Mouse (Mus musculus): ENCODE results near the gene Ebf1. TPM values are rescaled to one million over a fixed set of nuclear protein-coding genes. Genes with fewer than 3 reads are reported as not detected.

Ebf1 gene
- total RNA-seq, 2 experiments from 2014 or later: 2.6 to 3.1 TPM

DNA sequence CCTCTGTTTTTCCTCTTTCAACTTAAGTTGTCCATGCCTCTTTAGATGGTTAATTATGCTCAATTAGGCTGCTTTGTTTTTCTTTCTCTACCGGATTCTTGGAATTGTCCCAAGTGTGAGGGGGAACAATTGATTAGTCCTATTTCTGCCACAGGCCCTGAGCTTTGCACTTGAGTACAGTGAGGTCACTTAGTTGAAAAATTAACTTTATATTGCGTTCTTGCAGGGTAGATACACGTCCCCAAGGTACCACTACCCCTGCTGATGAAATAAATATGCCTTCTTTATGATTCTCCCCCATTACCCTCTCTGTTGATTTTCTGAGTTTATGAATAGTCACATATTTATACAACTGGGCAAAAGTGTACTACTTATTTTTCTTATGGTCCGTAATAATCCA lies 351.9 kb downstream of the Ebf1 start:
- DNase-seq: no peak

DNA sequence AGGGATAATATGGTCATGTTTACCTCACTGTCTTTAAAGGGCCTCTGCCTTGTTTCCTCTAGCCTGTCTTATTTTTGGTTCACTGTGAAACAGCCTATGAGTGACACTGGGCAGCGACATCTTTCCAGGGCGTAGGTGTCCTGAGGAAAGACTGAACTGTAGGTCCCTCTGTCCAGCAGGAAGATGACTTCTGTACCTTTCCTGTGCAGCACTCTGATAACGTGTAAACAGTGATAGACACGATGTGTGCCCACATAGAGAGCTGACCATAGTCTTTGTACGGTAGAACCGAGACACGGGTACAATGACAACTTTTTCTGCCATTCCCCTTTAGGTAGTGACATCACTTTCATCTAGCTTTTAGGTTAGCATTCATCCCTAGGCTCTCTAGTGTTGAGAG lies 357.2 kb downstream of the Ebf1 start:
- no peak for DNase-seq

DNA sequence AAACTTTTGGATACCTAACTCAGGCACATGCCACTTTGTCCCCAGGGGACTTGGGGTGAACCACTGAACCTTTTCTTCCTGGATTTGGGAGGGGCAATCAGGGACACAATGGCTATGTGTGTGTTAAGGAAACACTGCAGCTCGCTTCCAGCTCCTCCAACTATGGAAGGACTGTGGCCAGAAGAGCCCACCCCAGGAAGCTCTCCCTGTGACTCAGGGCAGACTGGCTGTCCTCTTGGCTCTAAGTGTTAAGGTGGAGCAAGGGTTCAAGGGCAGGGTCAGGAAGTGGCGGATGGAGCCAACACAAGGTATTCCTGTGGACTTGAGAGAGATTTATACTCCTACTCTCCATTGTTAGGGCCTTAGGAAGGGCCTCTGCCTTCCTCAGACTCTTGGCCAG lies 358.0 kb downstream of the Ebf1 start:
- no peak for DNase-seq

DNA sequence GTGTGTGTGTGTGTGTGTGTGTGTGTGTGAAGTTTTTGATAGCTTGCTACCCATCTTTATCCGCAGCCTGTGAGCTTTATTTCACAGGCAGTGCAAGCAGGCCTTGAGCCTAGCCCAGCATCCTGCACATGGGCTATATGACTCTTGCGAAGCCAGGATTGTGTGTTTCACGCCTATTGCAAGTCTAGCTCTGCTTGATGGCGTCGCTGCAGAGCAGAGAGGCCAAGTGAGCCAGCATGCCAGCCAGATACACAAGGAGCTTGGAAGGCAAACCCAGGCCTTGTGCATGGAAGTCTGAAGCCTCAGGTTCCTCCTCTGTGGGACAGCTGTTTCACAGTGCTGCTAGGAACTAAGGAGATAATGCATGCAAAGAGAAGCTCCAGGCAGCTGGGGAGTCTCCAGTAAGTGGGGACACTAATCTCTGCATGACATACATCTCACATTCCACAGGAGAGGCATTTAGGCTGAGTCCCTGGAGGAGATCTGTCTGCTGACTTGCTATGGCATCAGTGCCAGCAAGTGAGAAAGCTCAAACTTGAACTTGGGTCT lies 359.2 kb downstream of the Ebf1 start:
- DNase-seq: no peak

DNA sequence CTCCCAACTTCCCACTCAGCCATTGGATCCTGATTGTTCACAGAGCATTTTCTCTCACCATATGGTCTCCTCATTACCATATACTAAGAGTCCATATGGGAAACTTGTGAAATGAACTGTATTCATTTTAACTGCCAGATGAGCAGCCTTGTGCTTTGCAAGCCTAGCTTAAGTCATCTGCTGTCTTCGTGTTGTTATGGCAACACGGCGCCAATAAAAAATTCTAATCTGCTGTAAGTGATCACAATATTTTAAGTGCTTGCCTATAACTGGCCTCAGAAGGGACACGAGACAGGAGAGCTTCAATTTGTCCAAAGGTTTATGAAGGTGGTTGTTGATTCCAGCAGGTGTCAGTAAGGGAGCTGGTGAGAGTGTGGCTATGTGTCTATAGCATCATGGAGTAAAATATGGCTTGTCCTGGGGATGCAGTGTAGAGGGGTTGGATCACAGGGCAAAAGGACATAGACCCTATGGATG lies 360.8 kb downstream of the Ebf1 start:
- DNase-seq: peak; percentile 17 to 27

DNA sequence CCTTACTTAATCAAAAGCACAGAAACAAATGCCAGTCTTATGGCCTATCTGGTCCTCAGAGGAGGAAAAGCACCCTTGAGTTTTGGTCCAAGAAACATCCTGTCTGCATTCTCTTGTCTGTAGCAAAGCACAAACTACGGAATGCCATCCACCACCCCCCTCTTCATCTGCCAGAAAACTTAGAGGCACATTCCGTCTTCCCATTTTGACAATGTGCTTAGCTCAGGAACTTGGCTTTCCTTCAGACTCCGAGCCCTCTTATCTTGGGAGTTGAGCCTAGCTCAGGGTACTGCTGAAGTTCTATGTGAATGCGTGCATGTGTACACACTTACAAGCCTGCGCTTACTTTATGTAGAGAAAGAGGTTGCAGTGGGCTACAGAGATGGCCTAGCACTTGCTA lies 362.3 kb downstream of the Ebf1 start:
- DNase-seq: peak in 1 of 2 experiments; percentile 14

DNA sequence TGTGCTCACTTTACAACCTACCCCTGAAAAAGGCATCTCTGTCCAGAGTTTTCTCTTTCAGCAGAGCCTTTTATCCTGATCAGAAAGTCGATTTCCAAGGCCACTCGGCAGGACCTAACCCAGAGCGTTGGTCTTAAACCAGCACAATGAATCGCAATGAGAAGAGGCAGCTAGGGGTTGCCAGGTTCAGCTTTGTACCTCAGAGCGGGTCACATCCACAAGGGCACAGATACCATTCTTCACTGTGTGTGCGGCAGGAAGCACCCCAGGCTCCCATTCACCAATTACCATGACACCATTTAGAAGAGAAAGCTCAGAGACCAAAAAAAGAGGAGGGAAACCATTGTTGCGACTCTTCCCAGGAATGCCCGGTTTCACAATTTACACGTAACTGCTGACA lies 365.1 kb downstream of the Ebf1 start:
- no peak for DNase-seq

DNA sequence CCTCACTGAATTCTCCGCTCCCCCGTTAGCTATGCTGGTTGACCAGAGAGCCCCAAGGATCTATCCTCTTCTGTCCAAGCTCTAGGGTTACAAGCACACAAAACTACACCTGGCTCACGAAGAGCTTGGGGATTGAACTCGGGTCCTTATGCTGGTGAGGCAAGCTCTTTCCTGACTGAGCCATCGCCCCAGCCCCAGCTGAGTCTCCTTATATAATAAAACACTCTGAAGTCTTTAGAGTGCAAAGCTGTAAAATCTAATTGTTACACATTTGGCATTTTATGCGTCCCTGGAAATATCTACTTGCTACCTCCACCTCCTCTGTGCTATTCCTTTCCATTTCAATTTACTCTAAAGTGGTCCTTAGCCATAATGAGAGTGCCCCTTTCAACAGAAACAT lies 366.8 kb downstream of the Ebf1 start:
- no peak for DNase-seq

DNA sequence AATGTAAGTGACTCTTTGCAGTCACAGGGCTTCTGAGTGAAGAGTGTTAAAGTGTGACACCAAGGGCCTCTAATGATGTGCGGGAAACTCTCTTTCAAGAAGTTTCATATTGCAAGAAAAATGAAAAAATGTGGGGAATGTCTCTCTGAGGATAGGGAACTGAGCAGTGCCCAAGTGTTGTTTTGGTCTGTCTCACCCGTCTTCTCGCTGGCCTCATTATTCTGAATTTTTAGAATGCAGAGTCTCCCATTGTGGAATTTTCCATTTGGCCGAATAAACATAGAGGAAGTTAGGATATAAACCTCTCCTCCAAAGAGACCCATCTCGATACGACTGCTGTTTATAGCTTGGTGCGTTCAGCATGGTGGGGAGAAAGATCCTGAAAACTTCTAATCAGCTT lies 367.3 kb downstream of the Ebf1 start:
- no peak for DNase-seq

DNA sequence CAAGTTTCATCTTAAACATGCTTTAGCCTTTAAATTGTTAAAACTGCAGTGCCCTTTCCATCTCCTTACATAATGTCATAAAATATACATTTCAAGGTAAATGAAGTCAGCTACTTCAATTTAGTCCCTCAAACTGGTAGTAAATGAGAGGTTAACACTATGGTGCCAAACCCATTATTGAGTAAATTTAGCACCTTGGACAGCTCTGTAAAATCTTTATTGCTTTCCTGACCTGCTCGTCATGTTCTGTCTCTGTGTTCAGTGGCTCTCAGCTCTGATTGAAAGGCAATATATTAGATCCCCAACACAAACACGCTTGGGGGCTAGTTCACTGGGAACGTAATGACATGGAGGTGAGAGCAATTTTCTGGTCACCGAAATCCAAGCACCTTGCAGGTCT lies 370.7 kb downstream of the Ebf1 start:
- no peak for DNase-seq

DNA sequence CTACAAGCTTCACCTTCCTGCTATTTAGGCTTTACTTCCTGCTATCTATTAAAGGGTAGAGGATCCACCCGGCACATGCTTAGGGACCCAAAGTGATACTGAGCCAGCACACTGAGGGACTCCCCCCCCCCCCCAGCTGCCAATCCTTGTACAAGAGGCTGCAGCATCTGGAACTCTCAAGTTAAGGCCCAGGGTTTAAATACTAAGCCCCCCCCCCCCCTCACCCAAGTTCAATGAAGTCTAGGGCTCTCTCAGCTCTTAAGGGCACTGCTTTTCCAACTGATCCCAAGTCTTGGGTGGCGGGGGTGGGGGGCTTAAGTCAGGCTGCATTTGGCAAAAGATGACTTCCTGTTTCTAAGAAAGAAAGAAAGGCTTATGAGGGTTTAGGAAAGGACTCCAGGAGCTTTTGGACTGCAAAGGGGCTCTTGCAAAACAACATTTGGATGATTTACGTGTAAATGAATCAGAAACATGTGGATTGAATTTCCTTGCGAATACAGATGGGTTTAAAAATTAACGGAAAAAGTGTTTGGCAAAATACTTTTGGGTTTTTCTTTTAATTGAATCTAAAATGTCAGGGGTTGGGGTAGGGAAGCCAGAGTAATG lies 385.7 kb downstream of the Ebf1 start:
- DNase-seq: no peak

DNA sequence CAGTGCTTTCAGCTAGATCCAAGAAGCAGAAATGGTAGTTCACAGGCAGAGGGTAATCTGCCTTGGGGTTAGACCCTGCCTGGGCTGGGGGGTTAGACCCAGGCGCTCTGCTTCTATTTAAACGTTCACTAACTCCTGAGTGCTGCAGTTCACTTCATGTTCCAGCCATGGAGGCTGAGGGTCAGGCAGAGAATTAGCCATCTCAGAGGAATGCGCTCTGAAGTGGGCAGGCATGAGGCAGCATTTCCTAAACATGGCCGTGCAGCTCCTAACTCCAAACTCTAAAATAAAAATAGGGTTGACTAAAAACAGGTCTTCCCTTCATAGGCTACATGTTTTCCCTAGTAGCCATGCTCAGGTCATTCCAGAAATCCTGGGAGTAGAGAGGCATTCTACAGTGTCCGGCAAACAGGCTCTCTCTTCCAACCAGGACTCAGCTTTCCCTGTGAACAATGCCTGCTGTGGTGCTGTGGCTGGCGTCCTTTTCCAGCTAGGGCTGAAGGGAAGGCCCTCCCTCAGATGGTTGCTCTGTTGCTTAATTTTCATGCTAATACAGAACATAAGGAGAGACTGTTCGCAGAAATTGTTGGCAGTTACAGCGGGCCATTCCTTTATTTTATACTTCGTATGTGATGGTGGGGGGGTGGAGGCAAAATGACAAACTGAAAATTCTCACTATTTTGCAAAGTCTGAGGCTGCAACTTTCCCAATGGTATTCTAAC lies 386.8 kb downstream of the Ebf1 start:
- DNase-seq: no peak

DNA sequence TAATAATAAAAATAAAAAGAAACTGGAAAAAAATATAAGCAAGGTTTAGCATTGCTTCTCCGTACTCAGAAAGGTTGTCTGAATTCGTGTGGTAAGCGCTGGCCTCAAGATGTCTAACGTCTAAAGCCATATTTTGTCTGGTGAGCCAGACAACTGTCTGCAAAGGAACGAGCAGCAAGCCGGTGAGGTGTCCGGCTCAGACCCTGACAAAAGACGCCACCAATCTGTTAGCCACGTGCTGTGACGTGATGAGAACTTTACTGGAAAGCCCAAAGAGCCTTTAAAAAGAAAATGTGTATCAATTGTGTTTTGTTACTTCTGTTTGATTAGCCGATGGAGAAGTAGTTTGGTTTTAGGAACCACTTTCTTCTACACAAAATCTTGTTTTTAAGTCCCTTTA lies 390.2 kb downstream of the Ebf1 start:
- no peak for DNase-seq

DNA sequence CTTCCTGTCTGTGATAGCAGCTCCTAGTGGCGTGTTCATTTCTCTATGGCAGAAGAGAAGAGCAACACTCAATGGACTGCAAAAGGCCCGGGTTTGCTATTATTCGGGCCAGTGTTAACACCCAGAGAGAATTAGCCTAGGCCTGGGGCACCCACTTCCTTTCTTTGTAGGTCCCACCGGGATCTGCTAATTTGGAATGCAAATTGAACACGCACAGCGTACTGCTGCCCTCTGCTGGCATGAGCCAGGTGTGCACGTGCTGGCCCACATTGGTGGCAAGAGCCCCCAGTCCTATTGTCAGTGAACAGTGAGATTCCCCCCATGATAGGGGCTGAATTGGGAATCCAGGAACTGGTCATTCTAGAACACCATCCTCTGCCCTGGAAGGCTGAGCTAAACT lies 391.0 kb downstream of the Ebf1 start:
- peak; percentile 73 to 77 for DNase-seq

DNA sequence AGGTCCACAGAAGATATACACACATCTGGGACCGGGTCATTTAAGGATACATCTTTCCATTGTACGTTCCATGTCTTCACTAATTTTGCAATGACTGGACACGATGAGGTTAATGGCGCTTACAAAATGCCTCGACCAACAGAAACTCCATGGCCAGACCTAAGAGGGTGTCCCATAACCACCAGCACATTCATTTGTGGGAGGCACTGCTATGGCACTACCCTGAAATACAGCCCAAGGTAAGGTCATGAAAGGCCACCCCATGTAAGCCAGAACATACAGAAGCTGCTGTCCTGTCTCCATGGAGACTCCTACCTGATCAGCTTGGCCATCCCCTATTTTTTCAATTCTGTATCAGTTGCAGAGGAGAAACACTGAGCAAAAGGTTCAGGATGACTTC lies 391.6 kb downstream of the Ebf1 start:
- DNase-seq: no peak

DNA sequence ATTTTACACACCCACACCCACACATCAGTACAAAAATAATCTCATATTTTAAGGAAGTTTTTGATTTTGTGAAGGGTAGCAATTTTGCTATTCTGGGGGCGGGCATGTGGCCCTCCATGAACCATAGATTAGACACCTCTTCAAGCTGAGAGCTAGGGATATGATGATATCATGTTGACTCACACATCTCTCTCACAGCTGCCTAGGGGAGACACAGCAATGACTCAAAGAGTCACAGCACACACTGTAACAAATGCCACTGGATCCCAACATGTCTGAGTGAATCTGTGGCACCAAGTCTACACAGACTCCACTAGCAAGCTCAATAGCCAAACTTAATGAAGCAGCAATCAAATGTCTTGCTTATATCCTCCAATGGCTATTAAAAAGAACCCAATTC lies 395.0 kb downstream of the Ebf1 start:
- DNase-seq: no peak

DNA sequence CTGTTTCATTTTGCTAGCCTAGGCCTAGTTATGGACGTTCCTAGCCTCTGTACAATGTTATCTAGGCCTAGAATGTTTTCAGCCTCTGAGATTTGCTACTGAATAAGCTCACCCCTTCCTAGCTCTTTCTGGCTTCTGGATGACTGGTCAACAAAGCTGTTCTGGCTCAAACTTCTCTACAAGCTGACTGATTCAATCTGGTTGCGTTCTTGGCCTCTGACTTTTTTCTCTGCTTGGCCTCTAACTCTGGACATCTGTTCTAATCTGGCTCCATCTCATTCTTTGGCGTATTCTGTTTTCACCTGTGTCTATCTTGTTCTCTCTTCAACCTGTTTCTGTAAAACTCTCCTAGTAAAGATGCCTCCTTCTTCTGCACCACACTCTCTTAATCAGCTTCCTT lies 400.4 kb downstream of the Ebf1 start:
- no peak for DNase-seq

DNA sequence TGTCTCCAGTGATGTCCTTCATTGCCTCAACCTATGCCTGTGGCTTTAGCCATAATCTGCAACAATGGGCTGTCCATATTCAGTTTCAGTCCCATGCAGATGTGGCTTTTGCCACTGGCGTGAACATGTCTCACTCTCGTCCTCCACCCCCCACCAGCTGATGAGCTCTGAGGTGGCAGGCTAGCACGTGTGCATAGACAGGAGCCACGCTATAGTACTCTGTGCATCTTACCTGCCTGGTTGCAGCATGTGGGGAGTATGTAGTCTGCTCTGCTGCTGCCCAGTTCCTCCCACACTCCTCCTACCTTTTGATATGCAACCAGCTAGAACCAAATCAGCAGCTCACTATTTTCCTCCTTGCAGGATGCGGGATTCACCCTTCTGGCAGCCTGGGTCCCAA lies 408.9 kb downstream of the Ebf1 start:
- no peak for DNase-seq

DNA sequence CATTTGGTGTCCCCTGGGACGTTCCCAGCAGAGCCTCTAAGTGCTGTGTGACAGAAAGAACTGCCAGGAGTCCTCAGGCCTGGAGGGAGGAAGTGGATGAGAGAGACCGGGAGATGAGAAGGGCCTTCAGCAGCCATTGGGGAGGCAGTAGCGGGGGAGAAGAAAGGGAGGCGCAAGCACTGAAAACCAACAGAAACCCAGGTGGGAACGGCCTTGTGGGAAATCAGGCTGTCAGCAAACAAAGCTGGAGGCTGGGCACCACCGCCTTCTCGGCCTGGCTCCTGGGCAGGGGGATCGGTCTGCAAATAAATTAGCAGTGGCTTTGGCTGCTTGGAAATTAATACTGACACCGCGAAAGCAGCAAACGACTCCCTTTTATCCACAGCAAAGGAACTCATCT lies 409.6 kb downstream of the Ebf1 start:
- DNase-seq: no peak

DNA sequence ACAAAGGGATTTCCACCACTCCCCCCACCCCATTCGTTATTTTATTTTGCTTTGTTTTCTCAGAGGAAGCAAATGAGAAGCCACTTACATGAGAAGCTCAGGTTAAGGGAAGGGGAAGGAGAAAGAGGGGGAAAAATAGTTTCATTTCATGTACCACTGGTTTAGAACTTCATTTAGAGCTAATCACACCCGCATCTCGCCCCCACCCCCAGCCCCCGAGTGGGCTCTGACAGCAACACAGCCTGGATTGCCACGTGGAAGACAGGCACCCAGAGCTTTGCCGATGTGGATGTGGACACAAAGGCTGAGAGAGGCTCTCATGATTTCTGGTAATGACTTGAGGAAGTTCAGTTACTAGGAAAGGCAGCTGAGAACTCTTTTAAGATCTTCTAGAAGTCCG lies 410.0 kb downstream of the Ebf1 start:
- no peak for DNase-seq

DNA sequence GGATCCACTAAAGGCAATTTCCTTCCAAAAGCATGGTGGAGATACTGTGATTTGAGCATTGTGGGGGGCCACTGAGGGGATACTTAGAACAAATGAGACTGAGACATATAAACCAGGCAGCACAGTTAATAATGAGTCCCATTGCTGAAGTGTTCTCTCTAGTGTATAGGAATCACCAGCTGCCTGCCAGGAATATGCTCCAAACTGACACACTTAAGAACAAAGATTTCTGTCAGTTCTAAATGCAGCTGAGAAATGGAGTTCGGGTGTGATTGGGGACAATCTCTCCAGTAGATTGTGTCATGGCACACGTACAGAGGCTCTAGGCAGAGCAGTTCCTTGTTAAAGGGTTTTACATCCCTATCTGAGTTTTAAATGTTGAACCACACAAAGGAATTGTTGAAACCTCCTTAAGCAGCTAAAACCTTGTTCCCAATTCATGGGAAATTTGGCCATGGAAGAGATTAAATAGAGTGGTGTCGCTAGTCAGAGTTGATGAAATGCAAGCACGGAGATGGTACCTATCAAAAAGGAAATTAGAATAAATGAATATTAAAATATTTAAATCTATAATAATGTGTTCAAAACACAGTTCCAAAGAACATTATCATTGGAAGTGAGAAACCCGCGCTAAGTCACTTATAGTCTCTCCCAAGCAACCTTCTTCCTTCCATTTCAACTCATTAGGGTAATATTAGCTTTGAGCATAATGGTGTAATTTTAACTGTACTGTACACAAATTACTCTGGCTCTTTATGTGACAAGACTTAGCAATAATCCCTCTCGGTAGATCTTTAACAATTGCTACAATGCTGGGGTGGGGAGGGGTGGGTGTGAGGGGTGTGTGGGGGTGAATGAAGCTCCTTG lies 438.9 kb downstream of the Ebf1 start:
- DNase-seq: no peak
